Mouse (Mus musculus) lung, embryonic 16.5 days (tissue): Measurements from ENCODE around the gene Tmem42. TPM values are rescaled to one million over a fixed set of nuclear protein-coding genes. Genes with fewer than 3 reads are reported as not detected.

Source experiments
- ATAC-seq: fragments of 200-750 bp; cut with Nextera tagmentation; 2 replicates; pipeline ENCODE4 v1.8.0; 2017; ENCODE audit warnings: low read depth, mild to moderate bottlenecking, moderate library complexity
- H3K27ac ChIP-seq: fragments of 300-500 bp; sonication (generic); 2 replicates; pipeline ENCODE4 v1.5.1; 2014; ENCODE audit warnings: mild to moderate bottlenecking, control low read depth, low read length
- H3K27me3 ChIP-seq: fragments of 300-500 bp; sonication (generic); 2 replicates; pipeline ENCODE4 v1.6.1; 2014; ENCODE audit warnings: low read depth, low read length, mixed read lengths; ENCODE audit not compliant: control insufficient read depth, insufficient read depth
- H3K36me3 ChIP-seq: fragments of 300-500 bp; sonication (generic); 2 replicates; pipeline ENCODE4 v1.6.1; 2014; ENCODE audit warnings: low read length; ENCODE audit not compliant: control insufficient read depth, insufficient read depth
- H3K4me1 ChIP-seq: fragments of 300-500 bp; sonication (generic); replicated peaks from 2 replicates; pipeline ENCODE4 v1.6.1; 2014; ENCODE audit warnings: low read length, mixed read lengths; ENCODE audit not compliant: control insufficient read depth, insufficient read depth
- H3K4me2 ChIP-seq: fragments of 300-500 bp; sonication (generic); 2 replicates; pipeline ENCODE4 v1.6.1; 2014; ENCODE audit warnings: low read depth, low read length, control low read depth
- H3K4me3 ChIP-seq: fragments of 300-500 bp; sonication (generic); 2 replicates; pipeline ENCODE4 v1.5.1; 2014; ENCODE audit warnings: mild to moderate bottlenecking, low read length, control low read depth
- H3K9ac ChIP-seq: fragments of 300-500 bp; sonication (generic); 2 replicates; pipeline ENCODE4 v1.6.1; 2014; ENCODE audit warnings: low read length, control low read depth
- H3K9me3 ChIP-seq: fragments of 300-500 bp; sonication (generic); 2 replicates; pipeline ENCODE4 v1.6.1; 2016; ENCODE audit warnings: low read length; ENCODE audit not compliant: control insufficient read depth
- WGBS: fragments of 180-500 bp; shearing (Covaris S2); extraction: QIAGEN DNeasy Blood & Tissue Kit; methylation state at CpG from one replicate; pipeline ENCODE4 v1.1.7; 2014; 5-methylcytosine and 5-hydroxymethylcytosine counted together
- polyA plus RNA-seq: library from polyadenylated mRNA; unstranded; fragments of >200 nt; fragmentation: Nextera tagmentation; extraction: Ambion mirVana; gene quantifications from 2 replicates; pipeline ENCODE4 v1.2.1, GENCODE M21; 2015

Gene Tmem42
- polyA plus RNA-seq, 1 experiment from 2014 or later: 18.8 TPM

GRCm38 (mm10) chr9:123034426-123034825 lies 13.3 kb downstream of the Tmem42 start, which contains the start of gene Tgm4:
Gene Tgm4, plus strand, starts transcription at chr9:123034726.
- Histone ChIP-seq H3K4me1 (no peaks in the 10 kb centered on the region), H3K9me3 (no peaks in the 10 kb centered on the region), H3K4me2 (no peak within 1 kb of the TSS), H3K9ac (no peak within 1 kb of the TSS), H3K4me3 (no peak within 1 kb of the TSS), H3K36me3 (no peaks in the 10 kb centered on the region), H3K27ac (no peak within 1 kb of the TSS), H3K27me3 (no peaks in the 10 kb centered on the region)
- no peak for ATAC-seq
- WGBS: 74% methylated on average over 4 of the region's 4 CpGs

- Histone ChIP-seq H3K9ac (no peak overlapping the region), H3K4me3 (no peak overlapping the region), H3K27me3 (no peaks in the 10 kb centered on the region), H3K27ac (no peak overlapping the region), H3K36me3 (no peaks in the 10 kb centered on the region), H3K9me3 (no peaks in the 10 kb centered on the region), H3K4me2 (no peak overlapping the region), H3K4me1 (no peaks in the 10 kb centered on the region)
- WGBS: 88% methylated on average over 1 of the region's 1 CpGs
- no peak for ATAC-seq
Measured at GRCm38 (mm10) chr9:123047665-123048064, 26.5 kb downstream of the Tmem42 start.

- no peak overlapping the region for H3K4me2 ChIP-seq
- no peak for ATAC-seq
- no peaks in the 10 kb centered on the region for H3K27me3 ChIP-seq
Measured at GRCm38 (mm10) chr9:123058724-123059292, 37.7 kb downstream of the Tmem42 start.

GRCm38 (mm10) chr9:123060172-123060571 lies 39.0 kb downstream of the Tmem42 start:
- no peak for ATAC-seq
- Histone ChIP-seq H3K4me1 (no peaks in the 10 kb centered on the region), H3K9me3 (no peaks in the 10 kb centered on the region), H3K9ac (no peak overlapping the region), H3K4me3 (no peak overlapping the region), H3K27ac (no peak overlapping the region), H3K27me3 (no peaks in the 10 kb centered on the region), H3K36me3 (no peaks in the 10 kb centered on the region), H3K4me2 (no peak overlapping the region)
- WGBS: 72% methylated on average over 3 of the region's 3 CpGs

More at GRCm38 (mm10) chr9:123058724-123059292, 37.7 kb downstream of the Tmem42 start:
- Histone ChIP-seq H3K4me1 (no peaks in the 10 kb centered on the region), H3K4me3 (no peak overlapping the region), H3K27ac (no peak overlapping the region), H3K9me3 (no peaks in the 10 kb centered on the region), H3K36me3 (no peaks in the 10 kb centered on the region), H3K9ac (no peak overlapping the region)

Other genes with a start within 250 kb of the Tmem42 start
- gene Tcaim, start 215.8 kb upstream of the Tmem42 start, polyA plus RNA-seq: 6.4 and 7.4 TPM in 2 replicates
- 0.44 and 0.75 TPM in 2 replicates for gene Gm35549, start 177.3 kb upstream of the Tmem42 start, polyA plus RNA-seq
- gene Zfp445, start 155.3 kb upstream of the Tmem42 start, polyA plus RNA-seq: 79.4 and 80.6 TPM in 2 replicates
- 5.3 and 6.0 TPM in 2 replicates for gene Zkscan7, start 135.6 kb upstream of the Tmem42 start, polyA plus RNA-seq
- gene Zfp105, start 98.3 kb upstream of the Tmem42 start, polyA plus RNA-seq: 17.2 and 19.5 TPM in 2 replicates
- gene 1110059G10Rik, start 70.3 kb upstream of the Tmem42 start, polyA plus RNA-seq: 29.6 and 34.6 TPM in 2 replicates
- 54.3 and 55.6 TPM in 2 replicates for gene Kif15, start 70.3 kb upstream of the Tmem42 start, polyA plus RNA-seq
- gene Tgm4, start 13.4 kb downstream of the Tmem42 start, polyA plus RNA-seq: 0.26 and 0.60 TPM in 2 replicates
- gene Zdhhc3, start 91.9 kb downstream of the Tmem42 start, polyA plus RNA-seq: 74.6 and 76.4 TPM in 2 replicates
- gene Exosc7, start 91.9 kb downstream of the Tmem42 start, polyA plus RNA-seq: 120 and 123 TPM in 2 replicates
- 3.1 and 5.4 TPM in 2 replicates for gene Clec3b, start 129.6 kb downstream of the Tmem42 start, polyA plus RNA-seq
- 12.4 and 14.6 TPM in 2 replicates for gene Cdcp1, start 194.7 kb downstream of the Tmem42 start, polyA plus RNA-seq
- gene Tmem158, start 239.4 kb downstream of the Tmem42 start, polyA plus RNA-seq: 7.4 and 8.0 TPM in 2 replicates